Mouse (Mus musculus): ENCODE measurements around the gene Tsc2.

DNA sequence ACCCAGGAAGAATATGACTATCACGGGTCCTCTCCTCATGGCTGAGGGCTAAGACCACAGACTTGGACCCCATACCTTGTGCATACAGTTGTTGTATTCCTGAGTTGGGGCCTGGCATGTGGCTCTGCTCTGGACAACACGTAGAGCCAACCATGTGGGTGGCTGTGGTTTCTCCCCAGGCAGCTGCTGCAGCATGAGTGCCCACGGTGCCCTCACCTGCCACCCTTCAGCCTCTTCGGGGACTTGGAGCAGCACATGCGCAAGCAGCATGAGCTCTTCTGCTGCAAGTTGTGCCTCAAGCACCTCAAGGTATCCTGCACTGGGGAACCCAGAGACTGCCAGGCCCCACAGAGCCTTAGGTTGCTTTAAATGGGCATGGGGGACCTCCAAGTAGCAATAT is 44.4 kb upstream of the Tsc2 start:
- no peak for TF ChIP-seq CTCF (IDR thresholded peaks at IDR 0.05; ENCODE audit: insufficient read depth, low read length)
- TF ChIP-seq POLR2A (IDR thresholded peaks at IDR 0.05; ENCODE audit: borderline replicate concordance, extremely low read depth, low read depth, low read length): no peak

All from lung, adult 2 months (tissue).